Mouse (Mus musculus): ENCODE results near the gene Tspan1. TPM values are rescaled to one million over a fixed set of nuclear protein-coding genes. Genes with fewer than 3 reads are reported as not detected.

The Tspan1 gene
- polyA plus RNA-seq, 1 experiment from 2014 or later = 76.4 TPM

GRCm38 (mm10) chr4:116157882-116158281 is 9.5 kb downstream of the Tspan1 start:
- Histone ChIP-seq H3K27ac (ENCODE audit: low read length) (no peak overlapping the region), H3K9ac (ENCODE audit: low read length) (no peak overlapping the region), H3K4me1 (ENCODE audit: control insufficient read depth, insufficient read depth, low read length) (no peaks in the 10 kb centered on the region), H3K4me3 (replicated peaks; ENCODE audit: low read length) (no peak overlapping the region), H3K27me3 (ENCODE audit: control insufficient read depth, insufficient read depth, low read length) (no peaks in the 10 kb centered on the region), H3K4me2 (ENCODE audit: low read depth, low read length) (no peak overlapping the region), H3K9me3 (replicated peaks; ENCODE audit: control insufficient read depth, low read length) (no peaks in the 10 kb centered on the region), H3K36me3 (ENCODE audit: control insufficient read depth, insufficient read depth, low read length) (peaks cover 26% of the 10 kb centered on the region; the same call in 1 of the 2 replicates)
- WGBS = 90% methylated on average over 2 of the region's 2 CpGs
- ATAC-seq (ENCODE audit: insufficient read depth, low FRiP score) = no peak

GRCm38 (mm10) chr4:116152702-116153101 is 14.7 kb downstream of the Tspan1 start:
- no peaks in the 10 kb centered on the region for H3K27me3 ChIP-seq (ENCODE audit: control insufficient read depth, insufficient read depth, low read length)
- H3K4me1 ChIP-seq (ENCODE audit: control insufficient read depth, insufficient read depth, low read length) = peaks cover 13% of the 10 kb centered on the region
- no peaks in the 10 kb centered on the region for H3K9me3 ChIP-seq (replicated peaks; ENCODE audit: control insufficient read depth, low read length)
- no peak overlapping the region for H3K9ac ChIP-seq (ENCODE audit: low read length)
- no peak overlapping the region for H3K4me3 ChIP-seq (replicated peaks; ENCODE audit: low read length)
- H3K4me2 ChIP-seq (ENCODE audit: low read depth, low read length) = no peak overlapping the region
- no peak overlapping the region for H3K27ac ChIP-seq (ENCODE audit: low read length)
- peaks cover 21% of the 10 kb centered on the region; the same call in 1 of the 2 replicates for H3K36me3 ChIP-seq (ENCODE audit: control insufficient read depth, insufficient read depth, low read length)
- WGBS = 89% methylated on average over 15 of the region's 15 CpGs
- ATAC-seq (ENCODE audit: insufficient read depth, low FRiP score) = no peak

GRCm38 (mm10) chr4:116151238-116151637 is 16.2 kb downstream of the Tspan1 start, which contains the start of gene Lurap1:
Gene Lurap1 (minus strand): TSS chr4:116151338.
- no peak for ATAC-seq (ENCODE audit: insufficient read depth, low FRiP score)
- H3K27me3 ChIP-seq (ENCODE audit: control insufficient read depth, insufficient read depth, low read length) = no peaks in the 10 kb centered on the region
- WGBS = 69% methylated on average over 6 of the region's 6 CpGs
- H3K4me1 ChIP-seq (ENCODE audit: control insufficient read depth, insufficient read depth, low read length) = peaks cover 13% of the 10 kb centered on the region
- peak within 1 kb of the TSS; percentile 72 for H3K4me2 ChIP-seq (ENCODE audit: low read depth, low read length)
- peaks cover 13% of the 10 kb centered on the region; the same call in 1 of the 2 replicates for H3K36me3 ChIP-seq (ENCODE audit: control insufficient read depth, insufficient read depth, low read length)
- peak within 1 kb of the TSS; percentile 92 for H3K9ac ChIP-seq (ENCODE audit: low read length)
- no peaks in the 10 kb centered on the region for H3K9me3 ChIP-seq (replicated peaks; ENCODE audit: control insufficient read depth, low read length)
- H3K27ac ChIP-seq (ENCODE audit: low read length) = peak within 1 kb of the TSS; percentile 87
- peak within 1 kb of the TSS; percentile 77 for H3K4me3 ChIP-seq (replicated peaks; ENCODE audit: low read length)

GRCm38 (mm10) chr4:116150862-116151221 is 16.6 kb downstream of the Tspan1 start:
- Histone ChIP-seq H3K9ac (ENCODE audit: low read length) (peak overlapping the region; percentile 92), H3K27ac (ENCODE audit: low read length) (peak overlapping the region; percentile 68; the same call in 1 of the 2 replicates), H3K9me3 (replicated peaks; ENCODE audit: control insufficient read depth, low read length) (no peaks in the 10 kb centered on the region), H3K4me3 (replicated peaks; ENCODE audit: low read length) (peak overlapping the region; percentile 77), H3K4me1 (ENCODE audit: control insufficient read depth, insufficient read depth, low read length) (peaks cover 13% of the 10 kb centered on the region), H3K36me3 (ENCODE audit: control insufficient read depth, insufficient read depth, low read length) (0 out of 2 replicates have a peak, but pooled peaks cover 9% of the 10 kb centered on the region), H3K27me3 (ENCODE audit: control insufficient read depth, insufficient read depth, low read length) (no peaks in the 10 kb centered on the region), H3K4me2 (ENCODE audit: low read depth, low read length) (peak overlapping the region; percentile 72)
- 0 out of 2 replicates have a peak, but pooled peaks have one; percentile 4 for ATAC-seq (ENCODE audit: insufficient read depth, low FRiP score)
- 23% methylated on average over 4 of the region's 4 CpGs for WGBS

DNA sequence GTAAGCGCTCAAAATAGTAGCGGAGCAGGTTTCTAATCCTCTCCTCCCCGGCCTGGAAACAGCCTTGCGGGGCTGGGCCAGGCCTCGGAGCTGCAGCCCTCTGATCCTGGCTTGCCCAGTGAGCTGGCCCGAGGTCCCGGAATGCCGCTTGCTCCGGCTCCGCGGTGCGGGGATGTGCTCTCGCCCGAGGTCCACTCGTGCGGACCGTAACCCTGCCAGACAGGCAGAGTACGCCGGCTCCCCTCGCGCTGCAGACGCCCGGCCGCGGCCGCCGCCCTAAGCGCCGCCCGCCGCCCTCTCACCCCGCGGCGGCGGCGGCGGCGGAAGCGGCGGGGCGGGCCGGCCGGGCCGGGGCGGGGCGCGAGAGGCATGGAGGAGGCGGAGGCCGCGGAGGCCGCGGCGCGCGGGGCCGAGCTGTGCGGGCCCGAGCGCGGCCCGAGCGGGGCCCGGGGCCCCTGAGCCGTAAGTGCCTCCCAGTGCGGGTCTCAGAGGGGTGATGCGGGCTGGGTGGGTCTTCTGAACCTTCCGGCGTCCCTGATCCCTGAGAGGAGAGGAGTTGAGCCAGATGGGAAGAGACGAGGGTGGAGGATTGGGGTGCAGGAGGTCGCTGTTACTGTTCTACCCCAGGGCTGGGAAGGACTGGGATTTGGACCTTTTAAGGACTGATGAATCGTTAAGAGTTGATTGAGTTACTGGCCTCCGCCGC is 17.1 kb downstream of the Tspan1 start:
- peak overlapping the region; percentile 92 for H3K9ac ChIP-seq (ENCODE audit: low read length)

DNA sequence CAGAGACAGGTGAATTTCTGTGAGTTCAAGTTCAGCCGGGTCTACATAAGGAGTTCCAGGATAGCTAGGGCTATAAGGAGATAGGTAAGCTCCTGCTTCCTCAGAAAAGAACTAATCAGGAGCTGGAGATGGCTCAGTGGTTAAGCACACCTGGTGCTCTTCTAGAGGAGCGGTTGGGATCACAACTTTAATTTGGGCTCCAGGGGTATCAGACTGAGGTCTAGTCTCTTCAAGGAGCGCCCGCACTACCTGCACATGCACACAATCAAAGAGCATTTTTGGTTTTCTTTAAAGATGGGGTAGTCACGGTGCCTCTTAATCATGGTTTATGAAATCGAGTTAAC is 17.6 kb downstream of the Tspan1 start:
- Histone ChIP-seq H3K9me3 (replicated peaks; ENCODE audit: control insufficient read depth, low read length) (no peaks in the 10 kb centered on the region), H3K4me2 (ENCODE audit: low read depth, low read length) (peak overlapping the region; percentile 51), H3K27me3 (ENCODE audit: control insufficient read depth, insufficient read depth, low read length) (no peaks in the 10 kb centered on the region), H3K4me1 (ENCODE audit: control insufficient read depth, insufficient read depth, low read length) (peaks cover 15% of the 10 kb centered on the region), H3K36me3 (ENCODE audit: control insufficient read depth, insufficient read depth, low read length) (no peaks in the 10 kb centered on the region), H3K4me3 (replicated peaks; ENCODE audit: low read length) (peak overlapping the region; percentile 77), H3K9ac (ENCODE audit: low read length) (peak overlapping the region; percentile 92), H3K27ac (ENCODE audit: low read length) (peak overlapping the region; percentile 87)
- no peak for ATAC-seq (ENCODE audit: insufficient read depth, low FRiP score)
- 18% methylated on average over 6 of the region's 6 CpGs for WGBS

More for the DNA sequence above, 17.1 kb downstream of the Tspan1 start:
- Histone ChIP-seq H3K27ac (ENCODE audit: low read length) (peak overlapping the region; percentile 87), H3K4me1 (ENCODE audit: control insufficient read depth, insufficient read depth, low read length) (peaks cover 13% of the 10 kb centered on the region), H3K36me3 (ENCODE audit: control insufficient read depth, insufficient read depth, low read length) (0 out of 2 replicates have a peak, but pooled peaks cover 4% of the 10 kb centered on the region), H3K27me3 (ENCODE audit: control insufficient read depth, insufficient read depth, low read length) (no peaks in the 10 kb centered on the region), H3K9me3 (replicated peaks; ENCODE audit: control insufficient read depth, low read length) (no peaks in the 10 kb centered on the region), H3K4me2 (ENCODE audit: low read depth, low read length) (peak overlapping the region; percentile 72), H3K4me3 (replicated peaks; ENCODE audit: low read length) (peak overlapping the region; percentile 77)
- peak; percentile 94 for ATAC-seq (ENCODE audit: insufficient read depth, low FRiP score)
- WGBS = under 1% methylated on average over 73 of the region's 73 CpGs

DNA sequence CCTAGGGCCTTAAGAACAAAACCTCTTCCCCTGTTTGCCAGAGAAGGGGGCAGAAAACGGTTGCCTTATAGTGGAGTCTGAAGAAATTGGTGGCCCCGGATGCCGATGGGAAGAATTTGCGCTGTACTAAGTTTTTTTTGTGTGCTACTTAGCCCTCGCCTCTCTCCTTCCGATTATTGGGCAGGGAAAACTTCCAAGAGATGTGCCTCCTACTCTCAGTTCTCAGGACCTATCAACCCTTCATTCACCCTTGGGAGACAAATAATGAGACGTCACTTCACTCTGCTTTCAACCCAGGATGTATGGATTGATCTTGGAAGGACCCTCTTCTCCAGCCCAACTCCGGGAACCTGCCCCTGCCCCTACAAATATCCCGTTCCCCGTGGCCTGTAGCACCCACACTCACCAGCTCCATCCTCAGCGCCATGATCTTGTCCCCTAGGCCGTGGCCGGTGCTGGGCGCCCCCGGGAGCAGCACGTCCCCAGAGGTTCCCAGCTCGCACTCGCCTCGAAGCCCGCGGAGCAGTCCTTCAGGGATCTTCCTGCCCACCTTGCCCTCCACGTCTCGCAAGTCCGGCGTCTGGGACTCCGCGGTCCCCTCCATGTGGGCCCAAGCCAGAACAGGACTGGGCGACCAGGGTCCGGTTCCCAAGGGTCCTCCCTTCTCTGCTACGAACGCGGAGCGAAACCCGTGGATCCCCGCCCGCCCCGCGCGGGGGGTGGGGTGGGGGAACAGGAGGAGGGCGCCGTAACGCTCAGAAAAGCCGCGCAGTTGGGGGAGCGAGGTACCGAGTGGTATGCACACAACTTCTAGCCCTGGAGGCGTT is 23.3 kb downstream of the Tspan1 start:
- WGBS = under 1% methylated on average over 41 of the region's 47 CpGs
- Histone ChIP-seq H3K36me3 (ENCODE audit: control insufficient read depth, insufficient read depth, low read length) (no peaks in the 10 kb centered on the region), H3K27me3 (ENCODE audit: control insufficient read depth, insufficient read depth, low read length) (no peaks in the 10 kb centered on the region), H3K4me1 (ENCODE audit: control insufficient read depth, insufficient read depth, low read length) (peaks cover 6% of the 10 kb centered on the region), H3K4me3 (replicated peaks; ENCODE audit: low read length) (peak overlapping the region; percentile 78), H3K27ac (ENCODE audit: low read length) (no peak overlapping the region), H3K9me3 (replicated peaks; ENCODE audit: control insufficient read depth, low read length) (no peaks in the 10 kb centered on the region), H3K9ac (ENCODE audit: low read length) (peak overlapping the region; percentile 88), H3K4me2 (ENCODE audit: low read depth, low read length) (peak overlapping the region; percentile 90)
- ATAC-seq (ENCODE audit: insufficient read depth, low FRiP score) = peak; percentile 57; the same call in 1 of the 2 replicates

DNA sequence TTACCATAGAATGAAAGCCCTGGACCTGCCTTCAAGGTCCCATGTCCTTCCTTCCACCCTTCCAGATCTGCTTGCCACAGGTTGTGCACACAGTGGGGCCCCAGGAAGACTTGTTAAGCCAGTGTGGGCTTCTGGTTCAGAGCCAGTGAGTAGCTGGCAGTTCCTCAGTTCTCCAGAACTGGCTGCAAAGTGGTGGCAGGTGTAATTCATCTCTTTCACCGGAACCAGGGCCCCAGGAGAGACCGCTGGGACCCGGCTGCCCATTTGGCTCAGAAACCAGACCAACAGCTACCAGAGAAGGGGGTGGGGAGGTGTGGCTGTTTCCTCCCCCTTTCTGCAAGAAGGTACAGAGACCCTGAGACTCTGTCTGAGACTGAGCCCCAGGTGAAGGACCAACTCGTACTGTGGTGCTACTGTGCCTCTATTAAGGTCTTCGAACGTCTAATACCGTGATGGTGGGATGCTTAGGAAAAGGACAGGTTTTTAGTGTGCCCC is 24.0 kb downstream of the Tspan1 start:
- no peaks in the 10 kb centered on the region for H3K27me3 ChIP-seq (ENCODE audit: control insufficient read depth, insufficient read depth, low read length)
- no peaks in the 10 kb centered on the region for H3K9me3 ChIP-seq (replicated peaks; ENCODE audit: control insufficient read depth, low read length)
- H3K4me1 ChIP-seq (ENCODE audit: control insufficient read depth, insufficient read depth, low read length) = peaks cover 6% of the 10 kb centered on the region
- H3K27ac ChIP-seq (ENCODE audit: low read length) = no peak overlapping the region
- 0 out of 2 replicates have a peak overlapping the region, but pooled peaks have one; percentile 88 for H3K9ac ChIP-seq (ENCODE audit: low read length)
- H3K4me2 ChIP-seq (ENCODE audit: low read depth, low read length) = peak overlapping the region; percentile 90
- peak overlapping the region; percentile 78 for H3K4me3 ChIP-seq (replicated peaks; ENCODE audit: low read length)
- no peak for ATAC-seq (ENCODE audit: insufficient read depth, low FRiP score)
- H3K36me3 ChIP-seq (ENCODE audit: control insufficient read depth, insufficient read depth, low read length) = no peaks in the 10 kb centered on the region
- 10% methylated on average over 7 of the region's 7 CpGs for WGBS

GRCm38 (mm10) chr4:116142269-116142668 is 25.1 kb downstream of the Tspan1 start:
- Histone ChIP-seq H3K36me3 (ENCODE audit: control insufficient read depth, insufficient read depth, low read length) (no peaks in the 10 kb centered on the region), H3K27me3 (ENCODE audit: control insufficient read depth, insufficient read depth, low read length) (no peaks in the 10 kb centered on the region), H3K27ac (ENCODE audit: low read length) (no peak overlapping the region), H3K9ac (ENCODE audit: low read length) (no peak overlapping the region), H3K4me3 (replicated peaks; ENCODE audit: low read length) (no peak overlapping the region), H3K4me2 (ENCODE audit: low read depth, low read length) (no peak overlapping the region), H3K9me3 (replicated peaks; ENCODE audit: control insufficient read depth, low read length) (no peaks in the 10 kb centered on the region), H3K4me1 (ENCODE audit: control insufficient read depth, insufficient read depth, low read length) (peaks cover 6% of the 10 kb centered on the region)
- no peak for ATAC-seq (ENCODE audit: insufficient read depth, low FRiP score)
- WGBS = 79% methylated on average over 7 of the region's 7 CpGs

Data from stomach, embryonic 16.5 days (tissue).